Mouse (Mus musculus) ES-Bruce4 (cell line): ENCODE data around the gene Scn4b. TPM values are rescaled to one million over a fixed set of nuclear protein-coding genes. Genes with fewer than 3 reads are reported as not detected.

Experiments
- H3K27ac ChIP-seq: 2 replicates; pipeline ENCODE4 v1.5.1; 2012; ENCODE audit warnings: low read length, inconsistent platforms; ENCODE audit not compliant: insufficient read depth
- H3K27me3 ChIP-seq: 2 replicates; pipeline ENCODE4 v1.6.1; 2012; ENCODE audit warnings: mild to moderate bottlenecking, low read length, inconsistent platforms; ENCODE audit not compliant: control insufficient read depth, poor library complexity, insufficient read depth, severe bottlenecking
- H3K36me3 ChIP-seq: 2 replicates; pipeline ENCODE4 v1.6.1; 2012; ENCODE audit warnings: inconsistent platforms, mild to moderate bottlenecking, low read length, moderate library complexity; ENCODE audit not compliant: control insufficient read depth, poor library complexity, insufficient read depth, severe bottlenecking
- H3K4me1 ChIP-seq: one replicate; pipeline ENCODE4 v1.8.1; 2011; ENCODE audit warnings: low read length; ENCODE audit not compliant: control insufficient read depth, insufficient read depth
- H3K4me3 ChIP-seq: 2 replicates; pipeline ENCODE4 v1.5.1; 2011; ENCODE audit warnings: low read depth, mild to moderate bottlenecking, low read length
- H3K9ac ChIP-seq: 2 replicates; pipeline ENCODE4 v1.6.1; 2012; ENCODE audit warnings: low read depth, mild to moderate bottlenecking, inconsistent platforms; ENCODE audit not compliant: poor library complexity, severe bottlenecking
- H3K9me3 ChIP-seq: replicated peaks from 2 replicates; pipeline ENCODE4 v1.6.1; 2012; ENCODE audit warnings: mild to moderate bottlenecking, low read length, inconsistent platforms; ENCODE audit not compliant: control insufficient read depth, poor library complexity, insufficient read depth, severe bottlenecking
- CTCF ChIP-seq: IDR thresholded peaks from one replicate; pipeline ENCODE4 v1.8.1; 2011; ENCODE audit warnings: low read depth, low read length
- EP300 ChIP-seq: IDR thresholded peaks from 2 replicates; pipeline ENCODE4 v1.6.1; 2011; ENCODE audit warnings: low read depth, low read length; ENCODE audit not compliant: insufficient read depth
- POLR2A ChIP-seq: IDR thresholded peaks from one replicate; pipeline ENCODE4 v1.8.1; 2011; ENCODE audit warnings: low read length; ENCODE audit not compliant: insufficient read depth
- polyA plus RNA-seq: library from polyadenylated mRNA; stranded (reverse); fragments of >200 nt; gene quantifications from 2 replicates; pipeline ENCODE4 v1.2.4, GENCODE M21; 2011; ENCODE audit warnings: low read depth; ENCODE audit not compliant: missing spikeins, insufficient read depth, insufficient read length

Gene Scn4b
- polyA plus RNA-seq, 1 experiment: 0.40 TPM

DNA sequence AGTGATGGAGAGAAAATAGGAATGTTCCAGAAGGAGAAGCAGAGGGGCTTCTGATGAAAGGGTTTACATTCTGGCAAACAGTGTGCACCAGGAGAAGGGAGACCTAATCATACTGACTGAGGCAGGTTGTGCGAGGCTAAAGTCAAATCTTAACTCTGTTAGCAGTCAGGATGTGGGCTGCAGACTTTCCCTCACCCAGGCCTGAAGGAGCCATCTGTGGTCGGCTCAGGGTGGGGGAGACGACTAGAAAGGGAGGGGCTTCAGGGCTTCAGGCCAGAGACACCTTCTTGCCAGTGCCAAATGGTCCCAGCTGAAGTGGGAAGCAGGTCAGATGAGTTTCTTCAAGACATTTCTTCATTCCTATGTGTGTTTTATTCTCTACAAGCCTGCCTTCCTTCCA is 39.8 kb upstream of the Scn4b start:
- Histone ChIP-seq H3K27ac (no peak overlapping the region), H3K4me3 (no peak overlapping the region), H3K4me1 (no peaks in the 10 kb centered on the region), H3K9ac (no peak overlapping the region), H3K36me3 (no peaks in the 10 kb centered on the region), H3K9me3 (no peaks in the 10 kb centered on the region), H3K27me3 (no peaks in the 10 kb centered on the region)
- TF ChIP-seq POLR2A (no peak), EP300 (no peak), CTCF (no peak)

DNA sequence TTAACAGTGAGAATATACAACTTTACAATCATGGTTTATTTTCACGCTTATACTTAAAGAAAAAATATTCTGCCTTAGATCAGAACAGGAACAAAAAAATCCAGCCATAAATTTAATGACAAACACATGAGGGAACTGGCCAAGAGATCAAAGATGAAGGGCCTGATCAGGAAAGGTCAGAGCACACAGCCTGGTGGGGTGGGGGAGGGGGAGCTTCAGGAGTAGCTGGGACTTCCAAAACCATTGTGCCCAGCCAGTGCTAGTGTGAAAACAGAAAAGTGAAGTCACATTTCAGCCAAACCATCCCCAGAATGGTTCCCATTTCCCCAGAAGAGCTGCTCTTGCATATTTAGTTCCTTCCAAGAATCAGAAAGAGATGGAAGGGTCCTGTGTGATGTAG is 35.7 kb upstream of the Scn4b start:
- H3K36me3 ChIP-seq: no peaks in the 10 kb centered on the region
- H3K27me3 ChIP-seq: no peaks in the 10 kb centered on the region; the same call in 1 of the 2 replicates
- no peak overlapping the region for H3K27ac ChIP-seq
- no peaks in the 10 kb centered on the region for H3K4me1 ChIP-seq
- H3K9ac ChIP-seq: no peak overlapping the region
- no peak for TF ChIP-seq EP300
- TF ChIP-seq CTCF: no peak
- TF ChIP-seq POLR2A: no peak
- H3K9me3 ChIP-seq: no peaks in the 10 kb centered on the region
- no peak overlapping the region for H3K4me3 ChIP-seq

DNA sequence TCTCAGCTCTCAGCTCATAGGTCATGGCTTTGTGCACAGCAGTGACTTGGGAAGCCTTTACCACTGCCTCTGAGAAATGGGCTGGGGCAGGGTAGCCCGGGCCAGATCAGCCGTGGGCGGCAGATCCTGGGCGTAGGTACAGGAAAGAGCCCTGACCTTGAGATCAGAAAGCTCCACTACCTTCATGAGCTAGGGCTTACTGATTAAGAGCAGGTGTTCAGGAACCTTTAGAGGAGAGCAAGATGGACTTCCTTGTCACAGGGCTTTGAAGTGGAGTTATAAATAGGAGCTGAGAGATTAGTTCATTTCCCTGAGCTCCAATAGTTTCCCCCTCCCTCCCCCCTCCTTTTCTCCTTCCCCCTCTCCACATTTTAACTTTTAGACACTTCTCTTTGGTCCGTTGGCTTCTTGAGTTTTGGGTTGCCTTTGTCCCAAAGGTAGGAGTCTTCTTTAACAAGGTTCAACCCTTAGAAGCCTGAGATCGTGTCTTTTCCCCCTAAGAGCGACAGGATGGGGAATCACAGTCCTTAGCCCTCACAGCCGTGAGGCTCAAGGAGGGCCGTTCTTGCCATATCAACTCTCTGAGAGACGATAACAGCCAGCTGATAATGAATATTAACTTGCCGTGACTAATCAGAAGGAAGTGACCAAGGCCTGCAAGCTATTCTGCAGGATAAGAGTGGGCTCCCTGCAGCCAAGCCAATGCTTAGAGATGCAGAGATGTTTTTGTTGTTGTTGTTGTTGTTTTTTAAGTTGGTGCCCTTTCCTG is 34.8 kb upstream of the Scn4b start:
- TF ChIP-seq EP300 (no peak), POLR2A (no peak), CTCF (no peak)
- H3K27ac ChIP-seq: no peak overlapping the region
- H3K36me3 ChIP-seq: no peaks in the 10 kb centered on the region
- no peak overlapping the region for H3K9ac ChIP-seq
- H3K4me3 ChIP-seq: no peak overlapping the region
- no peaks in the 10 kb centered on the region for H3K4me1 ChIP-seq
- no peaks in the 10 kb centered on the region; the same call in 1 of the 2 replicates for H3K27me3 ChIP-seq
- H3K9me3 ChIP-seq: no peaks in the 10 kb centered on the region

DNA sequence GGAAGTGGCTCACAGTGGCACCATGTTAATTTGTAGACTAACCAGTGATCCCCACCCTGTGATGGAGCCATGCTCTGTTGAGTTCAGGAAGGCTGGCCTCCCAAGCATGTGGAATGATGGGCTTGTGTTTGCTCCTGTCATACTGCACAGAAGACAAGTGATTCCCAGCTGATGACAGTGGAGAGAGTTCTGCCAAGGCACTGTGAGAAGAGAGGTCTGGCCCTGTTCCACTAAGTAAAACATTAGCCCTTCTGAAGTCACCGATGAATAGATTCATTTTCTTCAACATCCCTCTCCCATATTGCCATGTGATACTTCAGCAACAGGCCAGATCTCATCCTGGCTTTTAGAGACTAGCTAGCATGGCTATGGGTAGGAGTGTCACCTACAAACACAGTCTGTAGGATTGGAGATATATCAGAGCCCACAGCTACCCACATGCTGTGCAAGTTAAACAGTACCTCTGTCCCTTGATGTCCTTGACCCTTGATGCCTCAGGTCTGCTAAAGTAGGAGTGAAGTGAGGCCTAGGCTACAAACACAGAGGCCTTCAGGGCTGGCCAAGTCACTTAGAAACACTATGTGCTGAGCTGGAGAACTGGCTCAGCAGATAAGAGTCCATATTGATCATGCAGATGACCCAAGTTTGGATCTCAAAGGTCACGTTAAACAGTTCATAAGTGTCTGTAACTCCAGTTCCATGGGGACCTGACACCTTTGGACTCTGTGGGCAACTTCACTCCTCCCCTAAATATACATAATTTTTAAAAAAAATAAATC is 32.4 kb upstream of the Scn4b start:
- Histone ChIP-seq H3K27ac (no peak overlapping the region), H3K4me3 (no peak overlapping the region)
- TF ChIP-seq POLR2A (no peak), CTCF (no peak), EP300 (no peak)

DNA sequence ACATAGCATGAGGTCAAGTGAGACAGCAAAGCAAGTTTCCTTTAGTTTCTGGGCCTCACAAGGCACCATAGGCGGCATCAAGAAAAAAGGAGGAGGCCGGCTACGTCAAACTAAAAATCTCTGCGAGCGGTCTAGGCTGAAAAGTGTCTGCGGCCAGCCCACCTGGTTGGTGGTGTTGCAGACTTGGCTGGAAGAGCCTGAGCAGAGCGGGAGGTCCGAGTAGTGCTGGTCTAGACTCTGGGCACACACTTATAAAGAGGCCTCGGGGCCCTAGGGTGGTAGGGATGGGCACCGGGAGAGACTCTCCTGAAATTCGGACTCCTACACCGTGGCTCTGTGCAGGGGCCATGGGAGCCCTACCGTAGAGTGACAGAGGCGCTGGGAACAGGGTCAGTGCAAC is 22.5 kb upstream of the Scn4b start:
- Histone ChIP-seq H3K36me3 (no peaks in the 10 kb centered on the region), H3K4me1 (no peaks in the 10 kb centered on the region), H3K9me3 (no peaks in the 10 kb centered on the region), H3K27ac (no peak overlapping the region), H3K27me3 (no peaks in the 10 kb centered on the region), H3K4me3 (peak overlapping the region; percentile 16), H3K9ac (no peak overlapping the region)
- TF ChIP-seq EP300 (no peak), CTCF (no peak), POLR2A (no peak)

More for the DNA sequence above, 32.4 kb upstream of the Scn4b start:
- Histone ChIP-seq H3K4me1 (no peaks in the 10 kb centered on the region), H3K9me3 (no peaks in the 10 kb centered on the region), H3K9ac (no peak overlapping the region), H3K36me3 (no peaks in the 10 kb centered on the region), H3K27me3 (no peaks in the 10 kb centered on the region; the same call in 1 of the 2 replicates)

DNA sequence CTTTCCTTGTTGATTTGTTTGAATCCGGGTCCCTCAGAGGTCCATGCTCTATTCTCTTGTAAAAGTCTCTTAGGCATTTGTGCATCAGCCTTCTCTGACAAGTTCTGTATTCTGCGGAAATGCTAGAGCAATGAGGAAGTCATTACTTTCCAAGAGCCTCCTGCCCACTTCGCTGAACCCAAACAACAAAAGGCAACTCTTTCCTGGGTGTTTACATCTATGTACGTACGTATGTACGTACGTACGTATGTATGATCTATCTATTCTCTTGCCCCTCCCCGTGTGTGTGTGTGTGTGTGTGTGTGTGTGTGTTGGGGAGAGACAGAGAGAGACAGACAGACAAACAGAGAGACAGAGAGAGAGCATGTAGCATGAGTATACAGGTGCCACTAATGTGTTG is 21.4 kb upstream of the Scn4b start:
- Histone ChIP-seq H3K36me3 (no peaks in the 10 kb centered on the region), H3K4me3 (no peak overlapping the region), H3K27me3 (no peaks in the 10 kb centered on the region), H3K27ac (no peak overlapping the region), H3K9ac (no peak overlapping the region), H3K4me1 (no peaks in the 10 kb centered on the region), H3K9me3 (no peaks in the 10 kb centered on the region)
- TF ChIP-seq EP300 (no peak), POLR2A (no peak), CTCF (no peak)
